Mouse (Mus musculus) brain, embryonic 14.5 days (tissue): ENCODE results near the gene Zfp53. TPM values are rescaled to one million over a fixed set of nuclear protein-coding genes. Genes with fewer than 3 reads are reported as not detected.

ENCODE experiments used
- DNase-seq: peaks from one replicate; pipeline ENCODE4 v3.0.0-alpha.2; 2011; ENCODE audit warnings: low read depth
- CTCF ChIP-seq: fragments of 200-500 bp; IDR thresholded peaks from 2 replicates; pipeline ENCODE4 v1.5.1; 2012; ENCODE audit warnings: inconsistent platforms, mild to moderate bottlenecking, moderate library complexity, borderline replicate concordance; ENCODE audit not compliant: insufficient read depth, insufficient read length; ENCODE audit errors: extremely low read depth
- POLR2A ChIP-seq: fragments of 200-500 bp; IDR thresholded peaks from 2 replicates; pipeline ENCODE4 v1.6.1; 2012; ENCODE audit warnings: mild to moderate bottlenecking, inconsistent platforms, borderline replicate concordance; ENCODE audit not compliant: poor library complexity, insufficient read depth, insufficient read length, severe bottlenecking; ENCODE audit errors: extremely low read depth
- polyA plus RNA-seq: library from polyadenylated mRNA; depleted of rRNA; stranded (reverse); fragments of >200 nt; gene quantifications from 2 replicates; pipeline ENCODE4 v1.2.3, GENCODE M21; 2012; rRNA removed

Zfp53 gene
- polyA plus RNA-seq, 1 experiment: 4.1 TPM

DNA sequence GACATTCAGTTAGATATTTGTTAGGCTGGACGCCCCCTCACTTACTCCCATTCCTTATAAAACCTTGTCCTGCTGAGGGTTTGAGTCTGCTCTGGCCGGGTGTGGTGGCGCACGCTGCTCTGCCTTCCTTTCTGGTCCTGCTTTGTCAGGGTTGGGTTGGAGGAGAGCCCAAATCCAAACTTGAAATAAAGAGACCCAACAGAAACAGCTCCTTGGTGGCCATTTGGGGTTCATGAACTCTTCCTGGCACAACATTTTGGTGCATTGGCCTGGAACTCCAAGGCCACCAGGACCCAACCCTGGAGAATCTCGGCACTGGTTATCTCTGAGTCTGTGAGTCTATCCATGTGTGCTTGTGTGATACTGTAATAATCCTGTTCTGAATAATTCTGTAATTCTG, 42.8 kb downstream of the Zfp53 start:
- TF ChIP-seq CTCF (no peak), POLR2A (no peak)
- no peak for DNase-seq

DNA sequence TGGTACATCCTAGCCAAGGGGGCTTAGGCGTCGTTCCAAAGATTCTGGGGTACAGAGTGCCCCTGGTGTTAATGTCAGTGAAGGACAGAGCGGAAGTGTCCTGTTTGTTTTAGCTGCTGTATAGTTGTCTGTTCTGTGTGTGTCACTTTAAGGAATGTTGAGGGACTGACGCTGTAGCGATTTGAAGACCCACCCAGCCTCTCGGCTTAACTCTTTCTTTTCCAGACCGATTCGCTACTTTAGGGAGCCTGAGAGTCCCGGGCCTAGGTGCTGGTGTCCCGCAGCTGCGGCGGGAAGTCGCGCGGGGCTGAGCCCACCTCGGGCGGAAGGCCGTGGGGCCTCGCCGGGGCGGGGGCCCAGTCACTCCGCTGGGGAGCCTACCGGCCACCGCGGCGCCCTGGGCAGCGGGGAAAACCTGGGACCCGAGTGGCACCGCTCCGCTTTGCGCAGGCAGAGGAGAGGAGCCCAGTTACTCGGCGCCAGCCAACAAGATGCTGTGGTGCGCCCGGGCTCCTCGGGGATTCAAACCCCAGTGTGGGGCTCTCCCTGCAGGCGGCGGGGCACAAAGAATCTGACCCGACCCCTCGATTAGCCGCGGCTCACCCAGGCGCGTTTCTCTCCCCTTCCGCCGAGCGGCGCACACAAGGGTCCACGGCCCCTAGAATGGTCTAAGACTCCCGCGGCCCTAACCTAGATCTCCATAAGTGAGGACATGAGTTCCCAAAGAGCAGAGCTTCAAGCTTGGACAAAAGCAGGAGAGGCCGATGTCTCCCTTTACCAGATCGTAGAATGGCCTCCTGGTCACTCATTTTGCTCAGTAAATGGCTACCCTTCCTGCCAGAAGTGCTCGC, 43.5 kb downstream of the Zfp53 start:
- peak; percentile 95 for DNase-seq
- TF ChIP-seq POLR2A (peak; percentile 30; the same call in 1 of the 2 replicates), CTCF (peak; percentile 11; the same call in 1 of the 2 replicates)

DNA sequence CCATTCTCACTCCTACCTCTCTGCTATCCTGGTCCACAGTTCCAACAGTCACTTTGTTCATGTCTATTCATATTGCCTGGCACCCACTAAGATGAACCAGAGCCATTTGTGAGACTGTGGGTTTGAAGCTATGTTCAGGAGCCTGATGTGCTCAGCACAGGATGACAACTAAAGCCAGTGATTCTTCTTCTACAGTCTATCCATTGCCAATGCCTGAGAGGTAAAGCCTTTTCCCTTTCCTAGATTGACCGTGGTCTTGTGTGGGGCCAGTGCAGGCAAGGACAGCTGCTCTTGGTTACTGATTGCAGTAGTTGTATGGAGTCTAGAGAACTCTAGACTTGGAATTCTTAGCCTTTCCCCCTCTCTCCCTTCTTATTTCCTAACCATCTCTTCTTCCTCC, 45.2 kb downstream of the Zfp53 start:
- no peak for TF ChIP-seq POLR2A
- no peak for TF ChIP-seq CTCF
- DNase-seq: no peak

GRCm38 (mm10) chr17:21534460-21535095, 45.8 kb downstream of the Zfp53 start:
- DNase-seq: peak; percentile 92
- TF ChIP-seq POLR2A (no peak), CTCF (peak; percentile 43; the same call in 1 of the 2 replicates)

GRCm38 (mm10) chr17:21535096-21536001, 46.6 kb downstream of the Zfp53 start, which contains the start of gene Zfp52:
Zfp52 (plus strand) TSS chr17:21535539.
- TF ChIP-seq CTCF: no peak
- no peak for TF ChIP-seq POLR2A
- DNase-seq: peak; percentile 41

GRCm38 (mm10) chr17:21536096-21536495, 47.3 kb downstream of the Zfp53 start:
- TF ChIP-seq POLR2A (no peak), CTCF (no peak)
- no peak for DNase-seq

DNA sequence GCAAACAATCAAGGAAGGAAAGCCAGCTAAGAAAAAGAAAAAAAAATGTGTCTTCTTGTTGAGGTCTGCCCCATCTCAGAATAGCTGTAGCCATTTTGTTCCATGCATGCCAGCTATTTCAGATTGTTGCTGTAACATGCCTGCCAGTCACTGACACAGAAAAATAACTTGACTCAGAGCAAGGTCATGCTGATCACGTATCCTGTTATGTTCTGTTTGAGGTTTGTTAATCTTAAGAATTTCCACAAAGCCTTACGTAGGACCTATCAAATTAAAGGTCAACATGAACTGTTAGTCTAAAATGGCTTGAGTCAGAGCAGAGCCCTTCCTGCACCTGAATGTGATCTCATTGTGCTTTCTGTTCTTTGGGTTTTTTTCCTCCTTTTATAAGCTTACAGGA, 47.9 kb downstream of the Zfp53 start:
- TF ChIP-seq POLR2A (no peak), CTCF (no peak)
- DNase-seq: no peak

- no peak for TF ChIP-seq POLR2A
- no peak for TF ChIP-seq CTCF
- no peak for DNase-seq
Measured at GRCm38 (mm10) chr17:21557831-21558230, 69.0 kb downstream of the Zfp53 start.

Other genes starting within 250 kb of the Zfp53 start
- not detected in 2 replicates for gene Vmn1r235, start 232.6 kb upstream of the Zfp53 start, polyA plus RNA-seq
- gene Vmn1r236, start 206.1 kb upstream of the Zfp53 start, polyA plus RNA-seq: not detected in 2 replicates
- not detected in 2 replicates for gene Vmn1r237, start 177.1 kb upstream of the Zfp53 start, polyA plus RNA-seq
- gene Zfp677, start 105.2 kb upstream of the Zfp53 start, polyA plus RNA-seq: 2.3 and 2.4 TPM in 2 replicates
- 2.3 TPM in 2 replicates for gene Zfp54, start 65.8 kb upstream of the Zfp53 start, polyA plus RNA-seq
- 5.3 and 6.1 TPM in 2 replicates for gene Zfp51, start 38.6 kb upstream of the Zfp53 start, polyA plus RNA-seq
- 1.0 and 1.5 TPM in 2 replicates for gene Zfp52, start 46.5 kb downstream of the Zfp53 start, polyA plus RNA-seq
- 12.1 and 14.4 TPM in 2 replicates for gene Zfp948, start 78.0 kb downstream of the Zfp53 start, polyA plus RNA-seq
- gene Zfp983, start 161.6 kb downstream of the Zfp53 start, polyA plus RNA-seq: 9.5 TPM in 2 replicates
- gene Gm10226, start 202.9 kb downstream of the Zfp53 start, polyA plus RNA-seq: 4.0 and 11.2 TPM in 2 replicates
- gene Zfp760, start 218.7 kb downstream of the Zfp53 start, polyA plus RNA-seq: 12.7 and 15.3 TPM in 2 replicates
- 6.6 and 10.3 TPM in 2 replicates for gene Zfp229, start 241.8 kb downstream of the Zfp53 start, polyA plus RNA-seq